Mouse (Mus musculus) neural tube, embryonic 11.5 days (tissue): ENCODE results near the gene Gm20661. TPM values are rescaled to one million over a fixed set of nuclear protein-coding genes. Genes with fewer than 3 reads are reported as not detected.
"Not testable (repeated sequence)": the region's sequence is repeated elsewhere in the genome, so short reads cannot be mapped to it uniquely, and the experiment has no call there.

Source experiments
- ATAC-seq: fragments of 200-750 bp; cut with Nextera tagmentation; 2 replicates; pipeline ENCODE4 v1.8.0; 2017; ENCODE audit warnings: moderate number of reproducible peaks, mild to moderate bottlenecking, moderate TSS enrichment, moderate library complexity; ENCODE audit not compliant: insufficient read depth, low FRiP score, low TSS enrichment
- DNase-seq: peaks from one replicate; pipeline ENCODE4 v3.0.0-alpha.2; 2015; ENCODE audit warnings: low spot score
- H3K27ac ChIP-seq: fragments of 300-500 bp; sonication (generic); 2 replicates; pipeline ENCODE4 v1.5.1; 2014; ENCODE audit warnings: low read depth, mild to moderate bottlenecking, low read length
- H3K27me3 ChIP-seq: fragments of 300-500 bp; sonication (generic); 2 replicates; pipeline ENCODE4 v1.6.1; 2014; ENCODE audit warnings: mild to moderate bottlenecking, low read length, mixed read lengths; ENCODE audit not compliant: control insufficient read depth, insufficient read depth
- H3K36me3 ChIP-seq: fragments of 300-500 bp; sonication (generic); 2 replicates; pipeline ENCODE4 v1.6.1; 2014; ENCODE audit warnings: mild to moderate bottlenecking, low read length, moderate library complexity, mixed read lengths; ENCODE audit not compliant: control insufficient read depth, insufficient read depth
- H3K4me1 ChIP-seq: fragments of 300-500 bp; sonication (generic); 2 replicates; pipeline ENCODE4 v1.6.1; 2014; ENCODE audit warnings: low read length, mixed read lengths; ENCODE audit not compliant: control insufficient read depth, insufficient read depth
- H3K4me2 ChIP-seq: fragments of 300-500 bp; sonication (generic); 2 replicates; pipeline ENCODE4 v1.6.1; 2014; ENCODE audit warnings: low read depth, mild to moderate bottlenecking, moderate library complexity
- H3K4me3 ChIP-seq: fragments of 300-500 bp; sonication (generic); 2 replicates; pipeline ENCODE4 v1.5.1; 2014; ENCODE audit warnings: low read depth, low read length
- H3K9ac ChIP-seq: fragments of 300-500 bp; sonication (generic); 2 replicates; pipeline ENCODE4 v1.6.1; 2014; ENCODE audit warnings: mild to moderate bottlenecking, low read length
- H3K9me3 ChIP-seq: fragments of 300-500 bp; sonication (generic); 2 replicates; pipeline ENCODE4 v1.6.1; 2016; ENCODE audit warnings: low read length; ENCODE audit not compliant: control insufficient read depth
- WGBS: fragments of 180-500 bp; shearing (Covaris S2); extraction: QIAGEN DNeasy Blood & Tissue Kit; methylation state at CpG from one replicate; pipeline ENCODE4 v1.1.7; 2014; 5-methylcytosine and 5-hydroxymethylcytosine counted together
- polyA plus RNA-seq: library from polyadenylated mRNA; unstranded; fragments of >200 nt; fragmentation: Nextera tagmentation; extraction: Ambion mirVana; gene quantifications from 2 replicates; pipeline ENCODE4 v1.2.1, GENCODE M21; 2014

The Gm20661 gene
- polyA plus RNA-seq, 1 experiment from 2014 or later, result 3.5 TPM

DNA sequence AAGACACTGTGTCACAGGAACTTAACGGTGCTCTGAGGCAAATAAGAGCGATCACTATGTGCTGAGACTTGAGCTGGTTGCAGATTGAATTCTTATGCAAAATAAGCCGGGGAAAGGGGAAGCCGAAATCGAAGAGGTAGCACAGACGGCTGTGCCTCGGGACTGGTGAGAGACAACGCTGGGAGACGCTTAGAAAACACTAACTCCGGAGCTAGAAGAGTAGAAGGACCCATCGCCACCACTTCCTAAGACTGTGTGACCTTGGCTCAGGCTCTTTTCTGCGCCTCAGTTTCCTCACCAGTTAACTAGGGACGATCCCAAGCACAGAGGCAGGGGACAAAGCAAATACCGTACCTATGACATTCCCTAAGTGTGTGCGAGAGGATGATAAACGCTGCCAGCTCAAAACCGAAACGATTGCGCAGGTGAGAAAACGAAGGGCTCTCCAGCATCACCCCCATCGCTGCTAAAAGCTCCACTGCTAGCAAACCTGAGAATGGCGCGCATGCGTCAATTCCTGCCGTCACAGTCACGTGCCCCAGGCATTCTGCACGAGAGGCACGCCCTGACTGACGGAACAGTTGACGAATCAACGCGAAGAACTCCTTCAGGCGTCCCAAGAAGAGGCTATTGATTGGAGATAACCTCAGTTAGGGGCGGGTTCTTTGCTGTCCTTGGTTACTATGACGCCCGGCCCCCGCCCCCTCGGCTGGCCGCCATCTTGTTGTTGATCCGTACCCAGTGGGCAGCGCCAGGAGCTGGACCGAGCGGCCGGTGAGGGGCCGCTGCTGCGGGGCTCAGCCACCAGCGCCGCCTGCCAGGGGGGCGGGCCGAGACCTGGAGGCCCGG is 19.3 kb downstream of the Gm20661 start, which contains the start of gene Ip6k1:
TSS of gene Ip6k1 (plus strand) at position 580 of the 849 bp plus-strand sequence.
- peak within 1 kb of the TSS; percentile 97 for H3K4me3 ChIP-seq
- H3K4me1 ChIP-seq, result peaks cover 7% of the 10 kb centered on the region; the same call in 1 of the 2 replicates
- peak within 1 kb of the TSS; percentile 91 for H3K4me2 ChIP-seq
- DNase-seq (peak; percentile 99), ATAC-seq (peak; percentile 100)
- under 1% methylated on average over 48 of the region's 51 CpGs for WGBS
- no peaks in the 10 kb centered on the region for H3K27me3 ChIP-seq
- H3K27ac ChIP-seq, result peak within 1 kb of the TSS; percentile 88
- H3K36me3 ChIP-seq, result no peaks in the 10 kb centered on the region
- H3K9ac ChIP-seq, result peak within 1 kb of the TSS; percentile 95
- H3K9me3 ChIP-seq, result no peaks in the 10 kb centered on the region

DNA sequence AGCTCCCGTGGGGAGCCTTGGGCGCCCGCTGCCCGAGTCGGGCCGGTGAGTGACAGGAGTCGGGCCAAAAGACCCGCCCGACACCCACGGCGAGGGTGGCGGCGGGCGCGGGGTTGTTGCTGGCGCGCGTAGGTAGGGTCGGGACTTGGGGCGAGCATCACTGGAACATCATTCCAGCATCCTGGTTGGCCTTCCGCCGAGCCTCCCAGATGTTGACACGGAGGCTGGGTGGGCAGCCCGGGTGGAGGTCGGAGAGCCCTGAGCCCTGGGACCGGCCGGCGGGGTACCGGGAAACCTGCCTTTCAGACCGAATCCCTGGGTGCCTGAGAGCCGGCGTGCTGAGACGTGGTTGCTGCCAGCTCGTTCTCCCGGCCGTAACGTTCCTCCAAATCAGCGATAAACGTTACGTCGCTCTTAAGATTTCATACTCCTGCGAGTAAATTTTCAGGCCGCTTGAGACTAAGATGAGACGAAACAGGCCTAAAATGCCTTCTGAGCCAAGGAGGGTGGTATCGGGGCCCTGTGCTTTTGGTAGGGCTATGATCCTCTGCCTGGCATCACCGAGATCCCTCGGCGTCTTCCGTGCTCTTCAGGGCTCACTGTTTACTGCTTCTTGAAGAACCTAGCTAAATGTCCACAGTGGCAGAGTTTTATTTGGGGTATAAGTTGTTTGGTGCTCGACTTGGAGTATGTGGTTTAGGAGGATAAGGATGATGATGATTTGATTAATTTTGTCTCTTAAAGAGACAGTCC is 20.1 kb downstream of the Gm20661 start:
- Histone ChIP-seq H3K27me3 (no peaks in the 10 kb centered on the region), H3K9me3 (no peaks in the 10 kb centered on the region), H3K36me3 (no peaks in the 10 kb centered on the region; the same call in 1 of the 2 replicates), H3K4me2 (peak overlapping the region; percentile 66), H3K4me1 (peaks cover 7% of the 10 kb centered on the region; the same call in 1 of the 2 replicates), H3K4me3 (peak overlapping the region; percentile 97), H3K27ac (peak overlapping the region; percentile 88), H3K9ac (peak overlapping the region; percentile 95)
- WGBS, result under 1% methylated on average over 47 of the region's 50 CpGs
- ATAC-seq, result no peak; the same call in 1 of the 2 replicates
- no peak for DNase-seq

DNA sequence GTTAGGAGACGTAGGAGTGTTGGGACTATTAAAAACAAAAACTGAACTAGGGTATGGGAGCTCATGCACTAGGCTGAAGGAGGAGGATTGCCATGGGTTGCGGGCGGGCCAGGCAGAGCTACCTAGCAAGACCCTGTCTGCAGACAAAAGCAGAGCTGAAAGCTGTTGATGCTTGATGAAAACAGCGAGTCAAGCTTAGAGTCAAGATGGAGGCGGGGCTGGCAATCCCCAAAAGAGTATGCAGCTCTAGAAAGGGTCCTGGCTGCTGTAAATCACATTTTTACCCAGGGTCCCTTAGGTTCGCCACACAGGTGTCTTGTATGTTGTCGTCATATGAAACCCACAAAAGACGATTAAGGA is 20.7 kb downstream of the Gm20661 start:
- peak; percentile 19 for DNase-seq
- 26% methylated on average over 8 of the region's 8 CpGs for WGBS
- peak overlapping the region; percentile 66 for H3K4me2 ChIP-seq
- H3K4me3 ChIP-seq, result peak overlapping the region; percentile 97
- ATAC-seq, result no peak
- peak overlapping the region; percentile 95 for H3K9ac ChIP-seq
- no peak overlapping the region for H3K27ac ChIP-seq
- H3K27me3 ChIP-seq, result no peaks in the 10 kb centered on the region
- no peaks in the 10 kb centered on the region; the same call in 1 of the 2 replicates for H3K36me3 ChIP-seq
- H3K4me1 ChIP-seq, result peaks cover 7% of the 10 kb centered on the region; the same call in 1 of the 2 replicates
- no peaks in the 10 kb centered on the region for H3K9me3 ChIP-seq

DNA sequence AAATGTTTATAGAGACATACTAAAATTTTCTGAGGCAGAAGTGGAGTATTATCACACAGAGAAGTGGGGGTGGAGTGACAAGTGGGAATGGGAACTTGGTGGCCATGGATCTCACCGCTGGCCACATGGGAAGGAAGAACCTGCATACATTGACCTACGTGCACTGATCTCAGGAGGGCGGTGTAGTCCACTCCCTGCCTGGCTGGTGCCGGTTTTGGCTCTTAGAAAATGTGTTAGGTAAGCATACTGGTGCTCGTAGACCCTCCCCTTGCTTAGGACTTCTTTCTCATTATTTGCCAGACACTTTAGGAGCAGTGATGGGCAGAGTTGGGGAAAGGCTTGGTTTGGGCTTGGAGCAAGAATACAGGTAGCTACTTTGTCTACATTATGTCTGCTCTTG is 25.2 kb downstream of the Gm20661 start:
- 92% methylated on average over 5 of the region's 5 CpGs for WGBS
- peaks cover 7% of the 10 kb centered on the region; the same call in 1 of the 2 replicates for H3K4me1 ChIP-seq
- no peaks in the 10 kb centered on the region; the same call in 1 of the 2 replicates for H3K36me3 ChIP-seq
- no peak for DNase-seq
- no peak overlapping the region for H3K4me2 ChIP-seq
- H3K9me3 ChIP-seq, result no peaks in the 10 kb centered on the region
- no peak for ATAC-seq
- H3K27ac ChIP-seq, result no peak overlapping the region
- no peak overlapping the region for H3K9ac ChIP-seq
- no peaks in the 10 kb centered on the region for H3K27me3 ChIP-seq
- no peak overlapping the region for H3K4me3 ChIP-seq

DNA sequence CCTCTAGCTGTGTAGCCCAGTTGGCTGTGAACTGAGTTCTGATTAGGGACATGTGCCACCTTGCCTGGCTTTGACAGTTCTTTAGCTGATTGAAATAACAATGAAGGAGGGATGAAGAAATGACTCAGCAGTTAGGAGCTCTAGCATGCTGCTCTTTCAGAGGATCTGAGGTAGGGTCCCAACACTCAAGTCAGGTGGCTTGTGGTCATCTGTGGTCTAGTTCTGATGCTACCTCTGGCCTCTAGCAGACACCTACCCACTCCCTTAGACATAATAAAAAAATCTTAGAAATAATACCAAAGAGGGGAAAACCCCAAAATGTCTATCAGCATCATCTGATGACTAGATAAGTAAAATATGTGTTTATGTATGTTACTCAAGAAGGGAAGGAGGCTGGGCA is 27.5 kb downstream of the Gm20661 start:
- Histone ChIP-seq H3K27me3 (no peaks in the 10 kb centered on the region), H3K9ac (no peak overlapping the region), H3K9me3 (no peaks in the 10 kb centered on the region), H3K27ac (no peak overlapping the region), H3K4me3 (no peak overlapping the region), H3K36me3 (no peaks in the 10 kb centered on the region; the same call in 1 of the 2 replicates), H3K4me1 (no peaks in the 10 kb centered on the region), H3K4me2 (no peak overlapping the region)
- ATAC-seq (no peak), DNase-seq (no peak)

DNA sequence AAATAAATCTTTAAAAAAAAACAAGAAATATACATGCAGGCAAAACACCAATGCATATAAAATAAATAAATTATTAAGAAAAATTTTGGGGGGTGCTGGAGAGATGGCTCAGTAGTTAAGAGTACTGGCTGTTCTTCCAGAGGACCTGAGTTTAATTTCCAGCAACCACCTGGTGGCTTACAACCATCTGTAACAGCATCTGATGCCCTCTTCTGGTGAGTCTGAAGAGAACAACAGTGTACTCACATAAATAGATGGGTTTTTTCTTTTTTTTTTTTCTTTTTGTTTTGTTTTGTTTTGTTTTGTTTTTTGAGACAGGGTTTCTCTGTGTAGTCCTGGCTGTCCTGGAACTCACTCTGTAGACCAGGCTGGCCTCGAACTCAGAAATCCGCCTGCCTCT is 30.7 kb downstream of the Gm20661 start:
- H3K36me3 ChIP-seq, H3K4me1 ChIP-seq, H3K27ac ChIP-seq, DNase-seq, H3K4me3 ChIP-seq, H3K27me3 ChIP-seq, H3K9ac ChIP-seq, H3K4me2 ChIP-seq, H3K9me3 ChIP-seq, ATAC-seq: not testable (repeated sequence)
- 100% methylated on average over 2 of the region's 2 CpGs for WGBS

DNA sequence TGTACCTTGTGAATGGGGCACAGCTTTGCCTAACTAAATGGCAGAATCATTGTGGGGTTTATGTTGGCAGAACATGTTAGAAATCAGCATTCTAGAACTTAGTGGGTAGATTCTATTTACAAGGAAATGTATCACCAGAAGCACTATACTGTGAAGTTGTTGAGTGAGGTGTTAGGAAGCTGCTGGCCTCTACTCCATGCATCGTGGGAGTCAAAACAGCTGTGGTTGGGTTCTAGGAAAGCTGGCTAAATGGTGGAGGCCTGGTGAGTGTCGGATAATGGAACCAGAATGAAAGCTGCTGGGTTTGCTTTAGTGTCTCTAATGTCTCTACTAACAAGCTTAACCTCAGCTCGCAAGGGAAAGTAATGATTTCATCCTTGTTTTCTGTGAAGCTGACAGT is 34.3 kb downstream of the Gm20661 start:
- H3K36me3 ChIP-seq, result no peaks in the 10 kb centered on the region; the same call in 1 of the 2 replicates
- no peak for ATAC-seq
- H3K4me2 ChIP-seq, result no peak overlapping the region
- 92% methylated on average over 3 of the region's 3 CpGs for WGBS
- H3K9me3 ChIP-seq, result no peaks in the 10 kb centered on the region
- no peaks in the 10 kb centered on the region for H3K27me3 ChIP-seq
- H3K4me3 ChIP-seq, result no peak overlapping the region
- H3K9ac ChIP-seq, result no peak overlapping the region
- H3K4me1 ChIP-seq, result no peaks in the 10 kb centered on the region
- DNase-seq, result no peak
- H3K27ac ChIP-seq, result no peak overlapping the region

DNA sequence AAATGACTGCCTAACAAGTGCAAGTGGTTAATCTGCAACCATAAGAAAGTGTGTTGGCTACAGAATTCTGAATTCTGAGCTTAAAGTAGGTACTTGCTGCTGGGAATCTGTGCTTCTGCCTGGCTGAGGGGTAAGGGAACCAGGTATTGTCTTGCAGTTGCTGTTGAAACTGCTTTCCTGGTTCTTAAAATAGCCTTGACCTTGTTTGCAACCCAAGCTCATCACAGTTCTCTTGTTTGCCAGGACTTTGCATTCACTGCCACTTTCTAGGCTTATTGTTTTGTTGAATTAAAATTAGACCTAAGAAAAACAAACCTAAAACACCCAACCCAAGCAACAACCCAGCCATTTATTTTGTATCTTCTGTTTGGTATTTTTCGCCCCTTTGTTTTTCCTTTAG is 37.9 kb downstream of the Gm20661 start:
- H3K9ac ChIP-seq, result no peak overlapping the region
- no peaks in the 10 kb centered on the region for H3K27me3 ChIP-seq
- no peak overlapping the region for H3K4me2 ChIP-seq
- WGBS, result 92% methylated on average over 1 of the region's 1 CpGs
- H3K27ac ChIP-seq, result no peak overlapping the region
- ATAC-seq (no peak), DNase-seq (no peak)
- no peaks in the 10 kb centered on the region for H3K9me3 ChIP-seq
- H3K36me3 ChIP-seq, result peaks cover 6% of the 10 kb centered on the region
- H3K4me1 ChIP-seq, result no peaks in the 10 kb centered on the region
- H3K4me3 ChIP-seq, result no peak overlapping the region
